Mouse (Mus musculus): ENCODE measurements around the gene Hoxb7.

DNA sequence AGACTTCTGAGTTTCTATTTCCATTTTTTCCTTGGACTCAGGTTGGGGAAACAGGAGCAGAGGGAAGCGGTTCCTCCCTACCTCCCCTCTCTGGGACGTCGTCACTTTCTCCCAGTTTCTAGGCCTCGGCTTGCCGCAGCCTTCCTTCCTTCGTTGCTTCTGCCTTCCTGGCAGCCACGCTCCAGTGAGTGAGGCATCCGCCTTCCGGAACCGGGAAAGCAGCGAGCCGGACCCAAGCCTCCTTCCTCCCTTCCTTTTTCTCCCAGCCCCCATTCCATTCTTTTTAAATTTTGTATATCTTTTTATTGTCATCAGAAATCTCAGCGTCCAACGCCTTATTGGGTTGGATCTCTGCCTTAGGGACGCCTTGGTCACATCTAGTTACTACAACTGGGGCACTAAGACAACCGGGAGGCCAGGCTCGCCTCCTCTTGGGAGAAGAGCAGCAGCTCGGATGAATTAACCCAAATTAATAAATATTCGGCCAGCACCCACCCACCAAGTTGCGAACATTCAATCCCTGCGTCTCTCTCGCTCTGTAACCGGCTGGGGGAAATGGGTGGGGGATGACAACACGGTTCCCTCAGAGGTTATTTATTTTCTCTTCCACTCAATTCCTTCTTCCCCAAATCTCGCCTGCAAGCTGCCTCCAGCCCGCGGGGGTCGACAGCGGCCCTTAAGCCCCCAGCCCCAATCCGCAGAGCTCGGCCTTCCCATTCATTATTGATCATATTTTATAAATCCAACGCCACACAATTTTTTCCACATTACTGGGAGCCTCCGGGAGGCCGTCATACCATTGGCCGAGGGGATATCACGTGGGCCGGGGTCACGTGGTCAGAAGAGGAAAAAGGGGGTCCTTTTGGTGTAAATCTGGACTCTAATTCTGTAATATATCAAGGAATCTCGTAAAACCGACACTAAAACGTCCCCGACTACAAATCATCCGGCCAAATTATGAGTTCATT, at the start of gene Hoxb7:
- TF ChIP-seq CTCF (IDR thresholded peaks at IDR 0.05; ENCODE audit: low read depth, low read length) (no peak), POLR2A (IDR thresholded peaks at IDR 0.05; ENCODE audit: borderline replicate concordance, low read depth, low read length) (no peak)

All from bone marrow macrophage, adult 2 months (primary cell).